ENCODE assay signal across 8 mouse cellular contexts in genomic region chr2:132030418-132031363, GRCm38 (mm10). TPM values are rescaled to one million over a fixed set of nuclear protein-coding genes. Genes with fewer than 3 reads are reported as not detected.
A peak's percentile ranks its signal among the peaks of the same experiment; 100 is the strongest.
DNase-seq lines count a peak whose midpoint lies in the region; ATAC-seq and TF ChIP-seq lines count a peak whose summit lies in the region.

No protein-coding gene starts in this region.

- H3K9ac ChIP-seq in heart, adult 2 months (ENCODE audit: low read depth, low read length): peak overlapping the region; percentile 31
- H3K9ac ChIP-seq in MEL (ENCODE audit: control insufficient read depth, low read depth, low read length, poor library complexity, severe bottlenecking): no peak overlapping the region
- peak overlapping the region; percentile 75 for H3K9ac ChIP-seq in forebrain, embryonic 12.5 days
- peak overlapping the region; percentile 66 for H3K9ac ChIP-seq in intestine, embryonic 16.5 days (ENCODE audit: low read depth, low read length)

- TF ChIP-seq POLR2A in heart, adult 2 months (IDR thresholded peaks at IDR 0.05; ENCODE audit: insufficient read depth, low read depth, low read length): no peak
- TF ChIP-seq POLR2A in MEL (IDR thresholded peaks at IDR 0.05; ENCODE audit: control insufficient read depth in 1 of 2, insufficient read depth in 1 of 2, low read depth in 1 of 2, low read length in 2 of 2, poor library complexity in 1 of 2): no peak

- WGBS in heart, adult 2 months: 25% methylated on average over 23 of the region's 23 CpGs
- 8% methylated on average over 23 of the region's 23 CpGs for WGBS in forebrain, embryonic 12.5 days
- WGBS in intestine, embryonic 16.5 days: 19% methylated on average over 23 of the region's 23 CpGs
- WGBS in midbrain, embryonic 10.5 days: 4% methylated on average over 23 of the region's 23 CpGs

- no peak for TF ChIP-seq EP300 in heart, adult 2 months (IDR thresholded peaks at IDR 0.05; ENCODE audit: insufficient read depth, low read depth, low read length)
- TF ChIP-seq EP300 in MEL (IDR thresholded peaks at IDR 0.05; ENCODE audit: low read depth in 1 of 2, low read length in 2 of 2): no peak

- peak overlapping the region; percentile 92 for H3K4me2 ChIP-seq in forebrain, embryonic 12.5 days
- H3K4me2 ChIP-seq in intestine, embryonic 16.5 days (ENCODE audit: low read depth, low read length): peak overlapping the region; percentile 98

- H3K27me3 ChIP-seq in heart, adult 2 months (ENCODE audit: control insufficient read depth, insufficient read depth, low read length): no peaks in the 10 kb centered on the region
- H3K27me3 ChIP-seq in MEL (ENCODE audit: control insufficient read depth in 1 of 2, insufficient read depth in 2 of 2, low read length in 2 of 2): no peaks in the 10 kb centered on the region
- peaks cover 10% of the 10 kb centered on the region for H3K27me3 ChIP-seq in forebrain, embryonic 12.5 days
- H3K27me3 ChIP-seq in intestine, embryonic 16.5 days (replicated peaks; ENCODE audit: control insufficient read depth, insufficient read depth, low read length): 0 out of 2 replicates have a peak, but pooled peaks cover 11% of the 10 kb centered on the region
- peaks cover 23% of the 10 kb centered on the region for H3K27me3 ChIP-seq in midbrain, embryonic 10.5 days (ENCODE audit: low read depth, poor library complexity, severe bottlenecking)

- intact Hi-C loops in heart, adult 2 months (cut with DNase I): no loop called here
- intact Hi-C loops in heart, postnatal 36 days (cut with DNase I): no loop called here

- H3K4me3 ChIP-seq in heart, adult 2 months: peak overlapping the region; percentile 65
- H3K4me3 ChIP-seq in MEL (ENCODE audit: control insufficient read depth in 1 of 2, insufficient read depth in 1 of 2, low read depth in 2 of 2, low read length in 2 of 2): peak overlapping the region; percentile 32 to 41; a peak in 2 of 4 replicates
- peak overlapping the region; percentile 65 for H3K4me3 ChIP-seq in forebrain, embryonic 12.5 days (replicated peaks)
- peak overlapping the region; percentile 69 for H3K4me3 ChIP-seq in intestine, embryonic 16.5 days (ENCODE audit: low read length)
- H3K4me3 ChIP-seq in midbrain, embryonic 10.5 days: peak overlapping the region; percentile 81

- peak overlapping the region; percentile 61 for H3K27ac ChIP-seq in heart, adult 2 months
- no peak overlapping the region for H3K27ac ChIP-seq in MEL (ENCODE audit: control insufficient read depth, low read depth, low read length)
- peak overlapping the region; percentile 89 for H3K27ac ChIP-seq in forebrain, embryonic 12.5 days
- H3K27ac ChIP-seq in intestine, embryonic 16.5 days (ENCODE audit: low read length): peak overlapping the region; percentile 78
- peak overlapping the region; percentile 95 for H3K27ac ChIP-seq in midbrain, embryonic 10.5 days (replicated peaks)

- no peaks in the 10 kb centered on the region for H3K79me2 ChIP-seq in heart, adult 2 months (replicated peaks; ENCODE audit: control insufficient read depth, insufficient read depth, low read length)
- no peaks in the 10 kb centered on the region for H3K79me2 ChIP-seq in MEL (ENCODE audit: control insufficient read depth, insufficient read depth, low read length, poor library complexity)

- H3K36me3 ChIP-seq in heart, adult 2 months (ENCODE audit: control insufficient read depth, insufficient read depth, low read length): no peaks in the 10 kb centered on the region
- peaks cover 0 to 12% of the 10 kb centered on the region in 2 experiments; a peak in 2 of 4 replicates for H3K36me3 ChIP-seq in MEL (ENCODE audit: control insufficient read depth in 1 of 2, insufficient read depth in 2 of 2, low read length in 2 of 2)
- no peaks in the 10 kb centered on the region for H3K36me3 ChIP-seq in forebrain, embryonic 12.5 days (replicated peaks)
- H3K36me3 ChIP-seq in intestine, embryonic 16.5 days (ENCODE audit: control insufficient read depth, insufficient read depth, low read length): no peaks in the 10 kb centered on the region
- peaks cover 10% of the 10 kb centered on the region; the same call in 1 of the 2 replicates for H3K36me3 ChIP-seq in midbrain, embryonic 10.5 days

- DNase-seq in heart, adult 2 months: no peak
- no peak for DNase-seq in heart, postnatal 36 days
- DNase-seq in MEL (ENCODE audit: low read depth, low spot score): no peak
- DNase-seq in midbrain, embryonic 10.5 days (ENCODE audit: low spot score): peak; percentile 48
- DNase-seq in adrenal gland, adult 2 months: no peak
- DNase-seq in thymus, postnatal 36 days: no peak

- H3K9me3 ChIP-seq in MEL (replicated peaks; ENCODE audit: insufficient read depth, low read length): no peaks in the 10 kb centered on the region
- no peaks in the 10 kb centered on the region for H3K9me3 ChIP-seq in forebrain, embryonic 12.5 days
- H3K9me3 ChIP-seq in intestine, embryonic 16.5 days (ENCODE audit: control insufficient read depth, low read length): no peaks in the 10 kb centered on the region
- H3K9me3 ChIP-seq in midbrain, embryonic 10.5 days (replicated peaks): no peaks in the 10 kb centered on the region

- peaks cover 6% of the 10 kb centered on the region for H3K4me1 ChIP-seq in heart, adult 2 months (ENCODE audit: control insufficient read depth, insufficient read depth, low read length)
- peaks cover 6 to 36% of the 10 kb centered on the region in 2 experiments; a peak in 3 of 4 replicates for H3K4me1 ChIP-seq in MEL (ENCODE audit: control insufficient read depth in 1 of 2, insufficient read depth in 2 of 2, low read length in 2 of 2)
- H3K4me1 ChIP-seq in forebrain, embryonic 12.5 days: peaks cover 45% of the 10 kb centered on the region
- H3K4me1 ChIP-seq in intestine, embryonic 16.5 days (ENCODE audit: control insufficient read depth, insufficient read depth, low read length): peaks cover 21% of the 10 kb centered on the region; the same call in 1 of the 2 replicates
- H3K4me1 ChIP-seq in midbrain, embryonic 10.5 days: peaks cover 60% of the 10 kb centered on the region

- no peak for TF ChIP-seq RAD21 in MEL (IDR thresholded peaks at IDR 0.05; ENCODE audit: low read depth, low read length)

- no peak for TF ChIP-seq CTCF in heart, adult 2 months (IDR thresholded peaks at IDR 0.05)
- no peak for TF ChIP-seq CTCF in MEL (IDR thresholded peaks at IDR 0.05 in 2 of 3, conservative IDR thresholded peaks at IDR 0.05 in 1 of 3; ENCODE audit: control insufficient read depth in 1 of 3, insufficient read depth in 1 of 3, low read depth in 2 of 3, low read length in 3 of 3, poor library complexity in 1 of 3, severe bottlenecking in 1 of 3)

- peak; percentile 15 for ATAC-seq in forebrain, embryonic 12.5 days (ENCODE audit: low FRiP score)
- no peak; the same call in 1 of the 2 replicates for ATAC-seq in intestine, embryonic 16.5 days

TF ChIP-seq in MEL, 35 proteins besides CTCF, POLR2A, EP300 and RAD21:
- TF ChIP-seq SMC3 (IDR thresholded peaks at IDR 0.05; ENCODE audit: low read depth, low read length): no peak
- TF ChIP-seq POLR2AphosphoS2 (IDR thresholded peaks at IDR 0.05; ENCODE audit: low read length): no peak
- no peak for TF ChIP-seq BHLHE40 (IDR thresholded peaks at IDR 0.05; ENCODE audit: borderline replicate concordance, low read depth, low read length)
- TF ChIP-seq ZKSCAN1 (IDR thresholded peaks at IDR 0.05; ENCODE audit: low read depth, low read length): no peak
- no peak for TF ChIP-seq USF2 (IDR thresholded peaks at IDR 0.05; ENCODE audit: borderline replicate concordance in 1 of 2, insufficient read depth in 1 of 2, low read depth in 1 of 2, low read length in 2 of 2)
- TF ChIP-seq GATA1 (IDR thresholded peaks at IDR 0.05; ENCODE audit: low read depth, low read length): no peak
- no peak for TF ChIP-seq GABPA (IDR thresholded peaks at IDR 0.05; ENCODE audit: low read depth, low read length)
- no peak for TF ChIP-seq NRF1 (IDR thresholded peaks at IDR 0.05; ENCODE audit: insufficient read depth, low read depth, low read length, poor library complexity, severe bottlenecking)

RNA-seq across cellular contexts. Expression of gene Rassf2, which starts 0.6 kb away (rescaled TPM):
- total RNA-seq in heart, adult 2 months (2021): 10 to 100 TPM in 1 of 2 experiments, 1 to 10 TPM in 1; 6.8 to 11.5 TPM
- 6.0 and 7.5 TPM in 2 replicates for polyA plus RNA-seq in heart, adult 2 months (2012; rRNA removed)
- 1 to 10 TPM; 8.5 to 9.5 TPM for total RNA-seq in heart, postnatal 36 days (2021)
- total RNA-seq in MEL (2012; rRNA removed): 0.59 and 0.69 TPM in 2 replicates
- polyA plus RNA-seq in MEL (2012; ENCODE audit: insufficient read depth in 1 of 2, insufficient read length in 2 of 2, low read depth in 1 of 2, low replicate concordance in 2 of 2, missing spikeins in 1 of 2): 1 to 10 TPM in 1 of 2 experiments, not detected in 1; 4.1 TPM
- polyA plus RNA-seq in forebrain, embryonic 12.5 days (2016; fragmentation: Nextera tagmentation; extraction: Ambion mirVana): 27.8 and 34.1 TPM in 2 replicates
- polyA plus RNA-seq in intestine, embryonic 16.5 days (2015; fragmentation: Nextera tagmentation; extraction: Ambion mirVana): 8.2 and 9.0 TPM in 2 replicates
- 28.6 and 34.2 TPM in 2 replicates for polyA plus RNA-seq in midbrain, embryonic 10.5 days (2016; fragmentation: Nextera tagmentation; extraction: Ambion mirVana)
- 10 to 100 TPM; 10.4 to 11.7 TPM for total RNA-seq in adrenal gland, adult 2 months (2021)
- polyA plus RNA-seq in adrenal gland, adult 2 months (2012; rRNA removed): 10.5 and 12.3 TPM in 2 replicates
